Mouse (Mus musculus): Measurements from ENCODE around the gene Saxo1. TPM values are rescaled to one million over a fixed set of nuclear protein-coding genes. Genes with fewer than 3 reads are reported as not detected.

Gene Saxo1
- total and polyA plus RNA-seq, 3 experiments: not detected

DNA sequence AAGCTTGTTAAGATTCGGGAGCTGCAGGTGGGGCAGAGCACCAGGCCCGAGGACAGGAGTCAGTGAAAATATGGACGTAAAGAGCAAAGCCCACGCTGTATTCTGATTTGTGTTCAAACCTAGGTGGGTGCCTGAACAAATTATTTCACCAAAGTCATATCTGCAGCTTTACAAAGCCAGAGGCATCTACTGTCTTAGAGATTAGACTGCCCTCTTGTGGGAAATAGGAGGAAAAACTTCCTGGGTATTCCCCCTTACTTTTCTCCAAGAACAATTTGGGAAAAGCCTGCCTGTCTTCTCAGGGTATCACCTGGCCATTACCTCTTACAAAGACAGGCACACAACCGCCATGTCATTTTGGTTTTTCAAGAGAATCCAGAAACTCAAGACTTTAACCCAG is 12.5 kb downstream of the Saxo1 start:
- Histone ChIP-seq H3K4me3 (ENCODE audit: control insufficient read depth in 1 of 2, insufficient read depth in 1 of 2, low read depth in 2 of 2, low read length in 2 of 2) (no peak overlapping the region), H3K79me2 (ENCODE audit: control insufficient read depth, insufficient read depth, low read length, poor library complexity) (no peaks in the 10 kb centered on the region), H3K36me3 (ENCODE audit: control insufficient read depth in 1 of 2, insufficient read depth in 2 of 2, low read length in 2 of 2) (no peaks in the 10 kb centered on the region), H3K9ac (ENCODE audit: control insufficient read depth, low read depth, low read length, poor library complexity, severe bottlenecking) (no peak overlapping the region), H3K4me1 (ENCODE audit: control insufficient read depth in 1 of 2, insufficient read depth in 2 of 2, low read length in 2 of 2) (no peaks in the 10 kb centered on the region), H3K27me3 (ENCODE audit: control insufficient read depth in 1 of 2, insufficient read depth in 2 of 2, low read length in 2 of 2) (peaks cover 0 to 10% of the 10 kb centered on the region in 2 experiments; a peak in 2 of 4 replicates), H3K9me3 (replicated peaks; ENCODE audit: insufficient read depth, low read length) (no peaks in the 10 kb centered on the region), H3K27ac (ENCODE audit: control insufficient read depth, low read depth, low read length) (no peak overlapping the region)
- no peak for TF ChIP-seq USF2 (IDR thresholded peaks at IDR 0.05; ENCODE audit: borderline replicate concordance in 1 of 2, insufficient read depth in 1 of 2, low read depth in 1 of 2, low read length in 2 of 2)
- no peak for TF ChIP-seq POLR2AphosphoS5 (IDR thresholded peaks at IDR 0.05; ENCODE audit: borderline replicate concordance, low read depth, low read length)
- TF ChIP-seq CHD2 (IDR thresholded peaks at IDR 0.05; ENCODE audit: low read length): no peak
- no peak for TF ChIP-seq POLR2AphosphoS2 (IDR thresholded peaks at IDR 0.05; ENCODE audit: low read length)
- no peak for TF ChIP-seq ZMIZ1 (IDR thresholded peaks at IDR 0.05; ENCODE audit: low read depth, low read length)
- TF ChIP-seq NELFE (IDR thresholded peaks at IDR 0.05; ENCODE audit: low read depth, low read length): no peak
- TF ChIP-seq ZC3H11A (IDR thresholded peaks at IDR 0.05; ENCODE audit: low read depth, low read length): peak; percentile 43
- TF ChIP-seq KAT2A (conservative IDR thresholded peaks at IDR 0.05; ENCODE audit: low read depth, low read length): no peak
- TF ChIP-seq ELF1 (IDR thresholded peaks at IDR 0.05; ENCODE audit: low read depth, low read length): no peak
- TF ChIP-seq TAL1 (IDR thresholded peaks at IDR 0.05; ENCODE audit: low read length): no peak
- TF ChIP-seq MAZ (IDR thresholded peaks at IDR 0.05; ENCODE audit: low read depth, low read length): no peak
- TF ChIP-seq CTCF (IDR thresholded peaks at IDR 0.05 in 2 of 3, conservative IDR thresholded peaks at IDR 0.05 in 1 of 3; ENCODE audit: control insufficient read depth in 1 of 3, insufficient read depth in 1 of 3, low read depth in 2 of 3, low read length in 3 of 3, poor library complexity in 1 of 3, severe bottlenecking in 1 of 3): peak; percentile 7 to 66 (median 52); a peak in 4 of 6 replicates
- no peak for TF ChIP-seq MYB (IDR thresholded peaks at IDR 0.05; ENCODE audit: low read depth, low read length)
- no peak for TF ChIP-seq TCF12 (IDR thresholded peaks at IDR 0.05; ENCODE audit: low read depth, low read length)
- no peak for TF ChIP-seq MAX (IDR thresholded peaks at IDR 0.05; ENCODE audit: low read length)
- TF ChIP-seq GATA1 (IDR thresholded peaks at IDR 0.05; ENCODE audit: low read depth, low read length): no peak
- no peak for TF ChIP-seq ZNF384 (IDR thresholded peaks at IDR 0.05; ENCODE audit: low read depth, low read length)
- TF ChIP-seq TBP (IDR thresholded peaks at IDR 0.05; ENCODE audit: low read depth, low read length): no peak
- no peak for TF ChIP-seq SIN3A (IDR thresholded peaks at IDR 0.05; ENCODE audit: low read length)
- TF ChIP-seq SMC3 (IDR thresholded peaks at IDR 0.05; ENCODE audit: low read depth, low read length): peak; percentile 69
- TF ChIP-seq JUND (IDR thresholded peaks at IDR 0.05; ENCODE audit: low read depth, low read length): no peak
- no peak for TF ChIP-seq ZKSCAN1 (IDR thresholded peaks at IDR 0.05; ENCODE audit: low read depth, low read length)
- no peak for TF ChIP-seq USF1 (IDR thresholded peaks at IDR 0.05; ENCODE audit: low read depth, low read length)
- TF ChIP-seq HCFC1 (IDR thresholded peaks at IDR 0.05; ENCODE audit: low read depth, low read length): no peak
- no peak for TF ChIP-seq RCOR1 (IDR thresholded peaks at IDR 0.05; ENCODE audit: low read depth, low read length)
- TF ChIP-seq RAD21 (IDR thresholded peaks at IDR 0.05; ENCODE audit: low read depth, low read length): peak; percentile 54
- DNase-seq (ENCODE audit: low read depth, low spot score): peak; percentile 30

Measured in MEL (cell line).